Mouse (Mus musculus): ENCODE measurements at regions not wholly inside any gene's neighbourhood (a gene's known extent, or its start where the extent isn't known, plus 50 kb on each side); places are given as distances from the start of the nearest gene placed in this dataset.

GRCm38 (mm10) chr14:70839126-70839525 is 239.5 kb upstream of the Fam160b2 start:
- DNase-seq (ENCODE audit: low spot score in 2 of 2): no peak

DNA sequence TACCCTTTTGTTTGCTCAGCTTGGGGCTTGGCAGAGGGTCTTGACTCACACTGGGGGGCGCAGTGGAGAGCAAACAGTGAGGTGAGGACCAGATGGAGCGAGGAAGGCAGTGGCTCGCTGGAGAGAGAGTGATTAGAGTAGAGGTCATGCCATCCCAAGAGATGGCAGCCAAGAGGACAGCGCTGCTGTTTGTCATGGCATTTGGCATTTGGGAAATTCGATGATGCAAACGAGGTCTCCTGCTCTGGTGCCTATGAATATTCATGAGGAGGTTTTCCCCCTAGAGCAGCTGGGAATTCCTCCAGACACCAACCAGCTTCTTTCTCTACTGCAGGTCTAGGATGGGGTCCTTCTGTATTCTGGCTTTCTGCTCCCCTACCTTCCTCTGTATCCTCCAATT is 237.9 kb upstream of the Fam160b2 start:
- DNase-seq (ENCODE audit: low spot score in 2 of 2): no peak

DNA sequence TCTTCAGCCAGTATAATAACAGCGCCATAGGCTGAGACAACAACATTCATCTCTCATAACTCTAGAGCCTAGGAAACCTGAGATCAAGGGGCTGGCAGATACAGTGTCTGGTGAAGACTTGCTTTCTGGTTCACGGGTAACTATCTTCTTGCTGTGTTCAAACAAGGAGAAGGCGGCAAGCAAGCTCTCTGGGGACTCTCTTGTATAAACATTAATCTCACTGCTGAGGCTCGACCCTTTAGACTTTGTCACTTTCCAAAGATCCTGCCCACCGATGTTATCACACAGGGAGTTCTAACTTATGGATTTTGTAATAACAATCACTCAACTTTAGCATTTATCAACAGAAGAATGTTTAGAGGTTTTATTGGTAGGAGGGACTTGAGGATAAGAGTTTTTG is 233.6 kb upstream of the Fam160b2 start:
- DNase-seq (ENCODE audit: low spot score in 2 of 2): no peak

GRCm38 (mm10) chr14:70832462-70833212 is 233.0 kb upstream of the Fam160b2 start:
- no peak for DNase-seq (ENCODE audit: low spot score in 2 of 2)

- peak in 1 of 2 experiments; percentile 31 for DNase-seq (ENCODE audit: low spot score in 2 of 2)
Measured at GRCm38 (mm10) chr14:70832042-70832441, 232.4 kb upstream of the Fam160b2 start.
